Mouse (Mus musculus): ENCODE measurements around the gene Gpr162. TPM values are rescaled to one million over a fixed set of nuclear protein-coding genes. Genes with fewer than 3 reads are reported as not detected.

The Gpr162 gene
- polyA plus RNA-seq, 1 experiment = not detected

DNA sequence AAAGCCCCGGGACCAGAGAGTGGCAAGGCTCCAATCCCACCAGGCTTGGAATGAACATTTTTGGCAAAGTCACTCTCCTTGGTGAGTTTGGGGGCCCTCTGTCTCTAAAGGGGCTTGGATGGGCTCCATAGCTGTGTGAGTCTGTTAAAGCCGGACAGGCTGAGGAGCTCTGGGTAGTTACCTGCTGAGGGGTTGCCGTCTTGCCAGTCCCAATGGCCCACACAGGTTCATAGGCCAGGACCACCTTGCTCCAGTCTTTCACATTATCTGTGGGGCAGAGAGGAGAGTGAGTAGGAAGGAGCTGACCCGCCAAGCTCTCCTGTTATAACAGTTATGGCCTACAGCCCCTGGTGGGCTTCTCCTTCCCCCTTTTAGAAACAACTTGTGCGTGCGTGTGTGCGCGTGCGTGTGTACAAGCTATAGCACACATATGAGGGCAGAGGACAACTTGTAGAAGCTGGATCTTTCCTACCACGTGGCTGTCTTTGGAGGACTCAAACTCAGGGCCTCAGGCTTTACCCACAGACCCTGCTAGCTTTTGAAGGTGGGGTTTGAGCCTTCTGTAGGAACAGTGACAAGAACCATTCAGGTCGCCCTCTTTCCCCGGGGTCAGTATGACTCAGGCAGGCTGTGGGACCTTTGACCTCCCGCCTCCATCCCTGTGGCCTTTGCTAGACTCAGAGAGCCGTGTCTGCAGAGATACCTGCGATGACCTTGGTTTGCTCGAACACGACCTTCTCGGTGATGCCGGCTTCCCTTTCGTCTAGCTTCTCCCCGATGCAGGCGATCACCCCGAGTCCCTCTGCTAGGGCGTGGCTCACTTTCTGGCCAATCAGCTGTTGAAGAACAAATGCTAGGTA, 51.9 kb downstream of the Gpr162 start:
- no peak for TF ChIP-seq GATA1 (IDR thresholded peaks at IDR 0.05; ENCODE audit: low read length)

GRCm38 (mm10) chr6:124811403-124811665, 52.4 kb downstream of the Gpr162 start:
- TF ChIP-seq GATA1 (IDR thresholded peaks at IDR 0.05; ENCODE audit: low read length) = no peak

- no peak for TF ChIP-seq GATA1 (IDR thresholded peaks at IDR 0.05; ENCODE audit: low read length)
Measured at GRCm38 (mm10) chr6:124809775-124810538, 53.8 kb downstream of the Gpr162 start.

GRCm38 (mm10) chr6:124809052-124809774, 54.6 kb downstream of the Gpr162 start:
- TF ChIP-seq GATA1 (IDR thresholded peaks at IDR 0.05; ENCODE audit: low read length) = no peak

Other genes starting within 250 kb of the Gpr162 start
- gene C1s2, start 227.9 kb downstream of the Gpr162 start, polyA plus RNA-seq (2012) = not detected in 2 replicates
- gene Lpcat3, start 201.0 kb downstream of the Gpr162 start, polyA plus RNA-seq (2012) = 144 and 152 TPM in 2 replicates
- gene Emg1, start 151.8 kb downstream of the Gpr162 start, polyA plus RNA-seq (2012) = 252 and 358 TPM in 2 replicates
- 491 and 631 TPM in 2 replicates for gene Phb2, start 151.6 kb downstream of the Gpr162 start, polyA plus RNA-seq (2012)
- gene Ptpn6, start 125.3 kb downstream of the Gpr162 start, polyA plus RNA-seq (2012) = 25.0 and 55.5 TPM in 2 replicates
- gene Grcc10, start 122.6 kb downstream of the Gpr162 start, polyA plus RNA-seq (2012) = 18.3 and 24.3 TPM in 2 replicates
- 1.7 and 2.3 TPM in 2 replicates for gene Gm45234, start 108.0 kb downstream of the Gpr162 start, polyA plus RNA-seq (2012)
- gene Atn1, start 107.5 kb downstream of the Gpr162 start, polyA plus RNA-seq (2012) = 58.0 and 62.7 TPM in 2 replicates
- gene Eno2, start 94.3 kb downstream of the Gpr162 start, polyA plus RNA-seq (2012) = not detected in 2 replicates
- gene Lrrc23, start 84.3 kb downstream of the Gpr162 start, polyA plus RNA-seq (2012) = not detected in 2 replicates
- gene Spsb2, start 55.3 kb downstream of the Gpr162 start, polyA plus RNA-seq (2012) = 10.8 and 11.7 TPM in 2 replicates
- 388 and 516 TPM in 2 replicates for gene Tpi1, start 49.7 kb downstream of the Gpr162 start, polyA plus RNA-seq (2012)
- 54.8 and 73.3 TPM in 2 replicates for gene Usp5, start 34.5 kb downstream of the Gpr162 start, polyA plus RNA-seq (2012)
- 64.7 and 82.9 TPM in 2 replicates for gene Cdca3, start 34.4 kb downstream of the Gpr162 start, polyA plus RNA-seq (2012)
- gene Gnb3, start 23.7 kb downstream of the Gpr162 start, polyA plus RNA-seq (2012) = not detected in 2 replicates
- not detected in 2 replicates for gene P3h3, start 6.2 kb downstream of the Gpr162 start, polyA plus RNA-seq (2012)
- gene Cd4, start 24.2 kb upstream of the Gpr162 start, polyA plus RNA-seq (2012) = not detected in 2 replicates
- gene Lag3, start 47.7 kb upstream of the Gpr162 start, polyA plus RNA-seq (2012) = not detected in 2 replicates
- 116 and 155 TPM in 2 replicates for gene Ptms, start 56.1 kb upstream of the Gpr162 start, polyA plus RNA-seq (2012)
- gene Mlf2, start 67.4 kb upstream of the Gpr162 start, polyA plus RNA-seq (2012) = 344 and 363 TPM in 2 replicates
- 93.0 and 105 TPM in 2 replicates for gene Cops7a, start 101.6 kb upstream of the Gpr162 start, polyA plus RNA-seq (2012)
- not detected in 2 replicates for gene Pianp, start 132.7 kb upstream of the Gpr162 start, polyA plus RNA-seq (2012)
- gene Zfp384, start 145.2 kb upstream of the Gpr162 start, polyA plus RNA-seq (2012) = 59.3 and 76.3 TPM in 2 replicates
- gene Ing4, start 175.8 kb upstream of the Gpr162 start, polyA plus RNA-seq (2012) = 15.9 and 16.1 TPM in 2 replicates
- 3.0 and 4.4 TPM in 2 replicates for gene Acrbp, start 185.7 kb upstream of the Gpr162 start, polyA plus RNA-seq (2012)
- 0.81 and 1.7 TPM in 2 replicates for gene Lpar5, start 203.9 kb upstream of the Gpr162 start, polyA plus RNA-seq (2012)
- 194 and 228 TPM in 2 replicates for gene Chd4, start 232.0 kb upstream of the Gpr162 start, polyA plus RNA-seq (2012)

All from G1E-ER4 (cell line).